Mouse (Mus musculus): ENCODE data around the gene Helz.

Helz gene

GRCm38 (mm10) chr11:107676207-107676940, 128.6 kb downstream of the Helz start:
- DNase-seq, result peak; percentile 18

DNA sequence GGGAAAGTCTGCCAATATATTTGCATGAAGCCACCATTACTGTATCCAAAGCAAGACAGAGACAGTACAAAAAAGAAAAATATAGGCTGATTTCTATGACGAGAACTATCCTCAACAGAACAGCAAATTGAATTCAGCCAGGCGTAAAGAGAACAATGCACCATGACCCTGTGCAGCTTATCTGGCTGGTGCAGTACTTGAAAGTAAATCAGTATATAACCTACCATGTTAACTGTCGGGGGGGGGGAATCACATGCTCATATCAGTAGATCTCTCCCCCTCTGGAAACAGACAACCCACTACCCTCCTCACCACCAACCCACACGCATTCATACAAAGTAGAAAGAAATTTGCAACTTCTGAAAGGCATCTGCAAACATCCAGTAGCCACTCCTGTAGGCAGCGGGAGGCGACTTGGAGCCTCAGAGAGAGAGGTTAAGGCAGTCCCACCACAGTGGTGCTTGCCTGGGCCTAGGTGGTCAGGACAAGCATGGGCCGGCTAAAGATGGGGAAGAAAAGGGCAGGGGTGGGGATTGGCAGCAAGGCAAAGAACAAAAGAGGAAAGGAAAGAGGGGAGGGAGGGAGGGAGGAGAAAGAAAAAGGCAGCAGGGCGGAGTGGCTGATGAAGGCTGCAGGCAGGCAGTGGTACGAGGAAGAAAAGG, 135.1 kb downstream of the Helz start:
- DNase-seq, result no peak

DNA sequence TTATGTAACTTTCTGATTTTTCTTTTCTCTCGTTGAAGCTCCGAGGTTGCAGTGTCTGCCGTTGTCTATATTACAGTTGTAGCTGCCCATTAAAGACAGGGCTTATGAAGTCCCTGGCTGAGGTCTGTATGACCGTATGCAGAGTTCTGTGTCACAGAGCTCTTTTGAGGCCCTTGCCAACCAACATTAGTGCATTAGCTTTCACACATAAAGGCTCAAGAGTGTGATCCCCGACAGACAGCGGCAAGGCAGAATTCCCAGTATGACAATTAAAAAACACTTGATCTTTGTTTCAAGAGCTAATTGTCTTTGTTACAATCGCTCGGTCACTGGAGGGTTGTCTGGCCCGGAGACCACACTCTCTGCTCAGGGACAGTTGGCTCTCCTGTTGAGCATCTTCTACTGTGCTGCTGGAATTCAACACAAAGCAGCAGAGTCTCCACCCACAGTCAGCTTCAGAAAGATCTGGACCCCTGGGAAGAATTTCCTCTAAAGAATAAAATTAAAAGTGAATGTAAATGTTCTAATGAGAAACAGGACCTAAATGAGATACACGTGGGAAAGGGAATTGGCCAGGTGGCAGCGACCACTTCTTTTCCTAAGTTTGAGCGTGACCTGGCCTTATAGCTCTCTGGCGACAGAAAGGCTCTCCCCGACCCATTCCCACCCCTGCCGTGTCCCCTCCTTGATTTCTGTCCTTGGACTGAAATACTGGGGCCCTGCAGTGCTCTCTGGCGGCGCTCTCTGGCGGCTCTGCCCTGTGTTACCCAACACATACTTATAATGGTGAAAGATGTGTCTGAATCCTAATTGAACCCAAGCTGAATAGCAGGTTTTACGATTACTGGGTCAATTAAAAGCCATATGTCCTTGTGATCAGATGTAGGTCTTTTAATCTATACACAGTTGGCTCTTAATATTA, 136.1 kb downstream of the Helz start:
- DNase-seq, result no peak

- DNase-seq, result no peak
Observed at GRCm38 (mm10) chr11:107686290-107686689, 138.6 kb downstream of the Helz start.

DNA sequence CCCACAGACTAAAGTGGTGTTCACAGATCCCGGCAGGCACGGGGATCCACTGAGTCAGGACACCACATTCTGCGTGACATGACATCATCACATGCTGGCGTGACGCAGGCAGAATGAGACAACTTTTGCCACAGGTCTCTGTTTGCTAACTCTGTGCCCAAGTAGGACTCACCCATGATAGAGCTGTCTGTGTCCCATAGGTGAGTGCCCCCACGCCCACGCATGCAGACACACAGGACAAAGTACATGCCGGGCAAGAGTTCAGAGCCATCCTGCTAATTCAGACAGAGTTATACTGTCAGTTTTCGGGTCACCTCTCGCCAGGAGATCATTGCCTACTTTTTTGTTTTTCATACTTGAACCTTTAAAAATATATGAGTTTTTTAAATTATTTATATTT, 140.8 kb downstream of the Helz start:
- no peak for DNase-seq

GRCm38 (mm10) chr11:107691569-107691968, 143.8 kb downstream of the Helz start:
- peak; percentile 19 for DNase-seq

- no peak for DNase-seq
Observed at GRCm38 (mm10) chr11:107693338-107693737, 145.6 kb downstream of the Helz start.

GRCm38 (mm10) chr11:107699967-107700366, 152.2 kb downstream of the Helz start:
- no peak for DNase-seq

DNA sequence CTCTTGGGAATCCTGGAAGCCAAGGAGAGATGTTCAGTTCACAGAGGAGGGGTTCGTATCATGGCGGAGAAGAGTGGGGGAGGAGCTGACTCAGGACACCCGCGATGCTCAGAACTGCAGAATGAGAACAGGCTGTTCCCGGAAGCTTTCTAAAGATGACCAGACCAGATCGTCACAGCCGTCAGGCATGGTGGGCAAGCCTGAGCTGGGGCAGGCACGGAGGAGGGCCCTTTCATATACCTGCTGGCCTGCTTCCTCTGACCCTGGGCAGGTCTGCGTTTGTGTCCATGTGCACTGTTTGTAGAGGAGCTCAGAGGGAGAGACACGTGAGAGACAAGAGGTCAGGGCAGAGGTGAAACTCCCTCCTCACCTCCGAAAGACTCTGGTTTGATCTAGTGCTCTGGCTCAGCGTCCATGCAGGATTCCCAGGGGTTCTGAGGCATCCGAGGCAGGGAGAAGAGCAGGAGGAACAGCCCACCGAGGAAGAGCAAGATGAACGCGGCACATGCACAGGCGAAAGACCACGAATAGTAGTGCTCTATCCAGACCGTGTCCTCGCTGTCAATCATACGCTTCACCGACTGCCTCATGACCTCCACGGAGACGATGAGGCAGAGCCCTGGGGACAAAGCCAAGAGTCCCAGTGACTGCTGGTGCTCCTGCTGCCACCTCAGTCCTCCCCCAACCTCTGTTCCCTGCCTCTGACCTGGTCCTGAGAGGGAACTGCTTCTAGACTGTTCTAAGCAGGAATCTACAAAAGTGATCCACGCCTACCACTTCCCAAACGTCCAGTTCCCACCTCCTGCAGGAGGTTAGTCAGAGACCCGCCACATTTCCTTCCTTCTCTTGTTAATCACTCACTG, 155.8 kb downstream of the Helz start:
- peak; percentile 10 for DNase-seq

- DNase-seq, result no peak
Observed at GRCm38 (mm10) chr11:107705060-107705459, 157.3 kb downstream of the Helz start.

DNA sequence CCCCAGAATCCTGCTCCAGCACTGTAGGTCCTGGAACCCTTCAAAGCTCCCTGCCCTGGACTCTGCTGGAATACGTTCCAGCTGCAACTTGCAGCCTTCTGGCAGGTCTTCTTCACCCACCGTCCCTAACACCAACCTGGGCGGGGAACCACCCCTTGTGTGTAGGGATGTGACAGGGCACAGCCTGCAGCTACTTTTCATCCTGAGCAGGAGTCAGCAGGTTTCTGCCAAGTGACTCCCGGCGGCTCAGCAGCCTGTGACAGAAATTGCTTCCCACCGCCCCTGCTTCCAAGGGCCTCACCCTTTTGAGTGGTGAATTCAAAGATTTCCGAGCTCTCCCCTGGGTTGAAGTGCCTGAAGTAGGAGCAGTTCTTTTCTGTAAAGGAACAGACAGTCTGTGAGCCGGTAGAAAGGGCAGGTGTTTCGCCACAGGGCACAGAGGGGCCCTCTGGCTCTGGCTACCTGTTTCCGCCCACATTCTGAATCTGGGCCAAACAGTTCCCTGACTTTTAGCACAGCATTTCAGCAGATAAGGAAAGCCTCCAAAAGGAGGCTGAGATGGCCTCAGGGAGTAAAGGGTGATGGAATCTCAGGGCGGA, 157.8 kb downstream of the Helz start:
- DNase-seq, result peak; percentile 45

DNA sequence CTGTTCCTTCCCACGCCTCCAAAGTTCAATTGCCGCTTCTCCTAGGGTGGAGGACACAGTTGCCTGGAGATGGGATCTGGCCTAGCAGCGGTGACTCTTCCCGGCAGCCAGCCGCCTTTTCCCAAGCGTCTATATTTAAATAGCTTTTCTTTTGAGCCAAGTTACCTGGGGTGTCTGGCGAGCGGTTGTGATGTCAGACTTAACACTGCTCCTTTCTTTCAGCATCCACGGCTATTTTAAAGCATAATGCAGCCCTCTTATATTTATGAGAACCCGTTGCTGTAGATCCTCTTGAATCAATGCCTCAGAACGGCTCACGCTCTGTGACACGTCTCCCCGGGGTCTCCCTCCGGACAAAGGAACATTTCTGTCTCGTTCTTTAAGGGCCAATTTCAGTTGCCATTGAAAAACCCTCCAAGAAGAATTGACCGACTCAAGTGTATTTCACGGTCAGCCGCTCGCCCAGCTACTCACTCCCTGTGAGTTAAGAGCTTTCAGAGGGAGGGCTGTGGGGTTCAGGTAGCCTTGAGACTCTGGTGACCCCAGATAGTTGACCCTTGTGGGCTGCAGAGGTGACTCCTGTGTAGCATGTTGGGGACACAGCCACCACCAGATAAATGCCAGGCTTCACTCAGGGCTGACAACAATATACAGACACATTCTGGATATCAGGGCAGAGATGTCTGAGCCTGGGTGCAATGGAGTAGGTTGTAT, 160.3 kb downstream of the Helz start:
- DNase-seq, result no peak

- no peak for DNase-seq
Observed at GRCm38 (mm10) chr11:107710379-107710778, 162.6 kb downstream of the Helz start.

DNA sequence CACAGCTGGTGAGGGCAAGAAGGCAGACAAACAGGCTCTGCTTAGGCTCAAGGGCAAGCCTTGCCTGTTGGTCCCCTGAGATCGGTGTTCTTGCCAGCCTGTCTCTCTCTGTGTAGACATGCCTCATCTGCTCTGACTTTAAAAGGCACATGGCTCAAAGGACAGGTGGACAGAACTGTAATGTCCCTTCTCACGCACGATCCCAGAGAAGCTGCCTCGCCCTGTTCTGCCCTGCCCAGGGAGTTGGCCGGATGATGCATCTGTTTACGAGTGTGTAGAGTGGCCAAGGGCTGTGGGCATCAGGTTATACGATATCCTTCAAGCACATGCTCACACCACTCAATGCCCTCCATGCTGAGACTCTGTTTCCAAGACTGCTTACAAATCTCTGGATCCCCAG, 166.6 kb downstream of the Helz start:
- DNase-seq, result no peak

- no peak for DNase-seq
Observed at GRCm38 (mm10) chr11:107716332-107716938, 168.7 kb downstream of the Helz start, which contains the start of gene Cacng1. Gene Cacng1, minus strand, starts transcription at chr11:107716522.

DNA sequence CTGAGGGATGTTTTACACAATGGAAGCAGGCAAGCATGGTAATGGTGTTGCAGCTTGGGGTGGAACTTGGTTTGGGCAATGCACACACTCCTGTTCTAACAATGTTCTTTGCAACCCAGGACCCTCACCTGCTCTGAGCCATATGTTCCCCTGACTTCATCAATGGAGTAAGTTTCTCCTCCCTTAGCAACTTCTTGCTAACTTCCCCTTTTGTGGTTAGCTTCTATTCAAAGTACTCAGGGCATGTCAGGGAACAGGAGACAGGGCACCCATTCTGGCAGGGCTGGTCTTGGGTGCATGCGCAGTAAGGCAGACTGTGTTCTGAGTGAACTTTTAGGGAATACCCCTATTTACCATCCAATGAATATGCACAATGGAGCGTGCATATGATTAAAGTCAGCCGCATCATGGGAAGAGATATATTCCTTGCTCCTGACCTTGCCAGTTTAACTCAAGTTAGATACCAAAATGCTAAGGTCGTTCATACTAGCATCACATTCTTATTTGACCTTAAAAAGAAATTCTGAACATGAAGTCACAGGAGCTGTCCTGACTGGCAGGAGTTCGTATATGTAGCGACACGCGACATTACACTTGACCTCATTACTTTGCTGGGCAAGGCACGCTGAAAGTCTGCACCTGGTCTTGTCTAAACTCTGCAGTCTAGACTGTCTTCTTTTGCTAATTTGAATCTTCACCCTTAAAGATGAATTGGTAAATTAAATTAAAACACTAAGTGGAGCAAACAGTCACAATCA, 172.7 kb downstream of the Helz start:
- no peak for DNase-seq

- no peak for DNase-seq
Observed at GRCm38 (mm10) chr11:107721057-107721456, 173.3 kb downstream of the Helz start.

DNA sequence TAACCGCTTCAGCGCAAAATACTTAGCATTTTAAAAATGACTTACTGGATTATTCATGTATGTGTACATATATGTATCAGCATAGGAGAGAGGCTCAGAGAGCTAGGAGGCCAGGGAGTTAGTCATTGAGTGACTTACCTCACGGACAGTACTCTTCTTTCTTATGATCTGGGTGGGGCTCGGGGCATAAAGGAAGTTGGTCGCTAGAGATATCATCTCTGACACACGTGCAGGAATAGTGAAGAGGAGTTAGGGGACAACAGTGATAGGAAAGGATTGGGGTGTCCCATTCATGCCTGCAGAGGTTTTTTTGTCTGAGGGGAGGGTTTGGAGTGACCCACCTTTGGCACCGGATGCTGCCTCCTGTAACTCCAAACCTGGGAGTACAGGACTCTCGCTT, 176.9 kb downstream of the Helz start:
- no peak for DNase-seq

DNA sequence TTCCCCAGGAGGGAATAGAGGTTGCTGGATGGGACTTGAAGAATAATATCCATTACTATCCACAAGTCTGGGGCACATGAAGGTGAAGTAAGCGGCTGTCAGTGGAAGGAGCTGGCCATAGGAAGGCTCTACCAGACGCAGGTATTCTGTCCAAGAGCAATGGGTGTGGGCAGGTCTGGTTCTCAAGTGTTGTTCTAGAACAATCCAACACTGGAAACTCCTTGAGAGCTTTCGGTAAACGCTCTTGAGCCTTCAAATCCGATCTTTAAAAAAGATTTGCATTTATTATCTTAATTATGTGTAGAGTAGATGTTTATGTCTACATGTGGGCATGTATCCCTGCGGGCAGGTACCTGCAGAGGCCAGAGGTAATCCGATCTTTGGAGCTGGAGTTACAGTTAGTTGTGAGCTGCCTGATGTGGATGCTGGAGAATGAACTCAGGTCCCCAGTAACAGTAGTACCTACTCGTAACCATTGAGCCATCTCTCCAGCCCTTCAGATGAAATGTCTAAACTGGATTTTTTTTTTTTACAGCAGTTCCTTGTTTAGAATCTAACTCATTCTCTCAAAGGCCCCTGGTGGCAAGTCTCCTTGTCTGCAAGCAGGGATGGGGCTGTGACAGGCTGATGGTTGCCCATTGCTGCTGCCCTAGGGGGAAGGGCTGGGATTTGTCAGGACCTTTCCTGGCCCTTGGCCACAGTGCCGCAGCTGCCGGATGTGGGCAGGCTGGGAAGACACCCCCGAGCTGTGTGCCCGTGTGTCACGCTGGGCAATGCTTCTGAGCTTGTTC, 180.5 kb downstream of the Helz start:
- peak; percentile 60 for DNase-seq
